Mouse (Mus musculus): ENCODE measurements around the gene Pcgf2. TPM values are rescaled to one million over a fixed set of nuclear protein-coding genes. Genes with fewer than 3 reads are reported as not detected.

Pcgf2 gene
- total RNA-seq, 1 experiment = 20.1 TPM

DNA sequence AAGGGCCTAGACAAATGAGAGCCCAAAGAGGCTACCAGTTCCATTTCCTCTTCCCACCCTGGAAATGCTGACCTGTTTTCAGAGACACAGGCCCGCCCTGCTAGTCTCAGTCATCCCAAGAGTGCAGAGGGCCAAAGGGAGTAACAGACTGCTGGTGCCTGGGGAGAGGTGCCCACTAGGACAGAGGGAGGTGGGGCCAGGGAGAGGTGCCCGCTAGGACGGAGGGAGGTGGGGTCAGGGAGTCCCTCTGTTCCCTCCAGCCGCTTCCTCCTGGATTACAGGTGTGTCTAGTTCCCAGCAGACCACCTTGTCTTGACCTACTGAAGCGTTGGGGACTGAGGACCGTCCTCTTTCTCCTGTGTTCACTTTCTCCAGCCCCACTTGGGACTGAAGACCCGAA lies 15.5 kb downstream of the Pcgf2 start:
- Histone ChIP-seq H3K9me3 (ENCODE audit: control insufficient read depth, insufficient read depth, low read depth, low read length) (no peaks in the 10 kb centered on the region), H3K27ac (ENCODE audit: insufficient read depth, low read depth, low read length, poor library complexity, severe bottlenecking) (peak overlapping the region; percentile 49; the same call in 1 of the 2 replicates), H3K4me3 (ENCODE audit: insufficient read depth in 1 of 2, low read depth in 1 of 2, low read length in 2 of 2, poor library complexity in 1 of 2, severe bottlenecking in 1 of 2) (no peak overlapping the region), H3K9ac (ENCODE audit: insufficient read depth, low read depth, low read length, poor library complexity, severe bottlenecking) (peak overlapping the region; percentile 11; the same call in 1 of the 2 replicates), H3K4me1 (ENCODE audit: control insufficient read depth in 2 of 2, insufficient read depth in 2 of 2, low read length in 2 of 2, poor library complexity in 1 of 2) (peaks cover 21 to 32% of the 10 kb centered on the region in 2 experiments), H3K36me3 (ENCODE audit: control insufficient read depth, insufficient read depth, low read length, poor library complexity, severe bottlenecking) (peaks cover 43% of the 10 kb centered on the region)
- no peak for DNase-seq (ENCODE audit: low read depth, low spot score)
- TF ChIP-seq MAFK (IDR thresholded peaks at IDR 0.05; ENCODE audit: insufficient read depth, low read depth, low read length) (no peak), HCFC1 (IDR thresholded peaks at IDR 0.05; ENCODE audit: borderline replicate concordance, insufficient read depth, low read length) (no peak), ZNF384 (IDR thresholded peaks at IDR 0.05; ENCODE audit: low read depth, low read length) (no peak), ZC3H11A (IDR thresholded peaks at IDR 0.05; ENCODE audit: borderline replicate concordance, low read depth, low read length) (no peak), CHD2 (IDR thresholded peaks at IDR 0.05; ENCODE audit: low read depth, low read length) (no peak)
- in situ Hi-C loops (cut with MboI; ENCODE audit: low sequenced_read_pairs in 2 of 2, unreplicated experiment in 2 of 2) = no loop called here

- TF ChIP-seq HCFC1 (IDR thresholded peaks at IDR 0.05; ENCODE audit: borderline replicate concordance, insufficient read depth, low read length) = no peak
- no peak for TF ChIP-seq ZC3H11A (IDR thresholded peaks at IDR 0.05; ENCODE audit: borderline replicate concordance, low read depth, low read length)
- no peak for TF ChIP-seq MAFK (IDR thresholded peaks at IDR 0.05; ENCODE audit: insufficient read depth, low read depth, low read length)
- no peak for TF ChIP-seq ZNF384 (IDR thresholded peaks at IDR 0.05; ENCODE audit: low read depth, low read length)
- no peak for TF ChIP-seq CHD2 (IDR thresholded peaks at IDR 0.05; ENCODE audit: low read depth, low read length)
- in situ Hi-C loops (cut with MboI; ENCODE audit: low sequenced_read_pairs in 2 of 2, unreplicated experiment in 2 of 2) = no loop called here
- DNase-seq (ENCODE audit: low read depth, low spot score) = no peak
- Histone ChIP-seq H3K9me3 (ENCODE audit: control insufficient read depth, insufficient read depth, low read depth, low read length) (no peaks in the 10 kb centered on the region), H3K4me3 (ENCODE audit: insufficient read depth in 1 of 2, low read depth in 1 of 2, low read length in 2 of 2, poor library complexity in 1 of 2, severe bottlenecking in 1 of 2) (no peak overlapping the region), H3K9ac (ENCODE audit: insufficient read depth, low read depth, low read length, poor library complexity, severe bottlenecking) (no peak overlapping the region), H3K4me1 (ENCODE audit: control insufficient read depth in 2 of 2, insufficient read depth in 2 of 2, low read length in 2 of 2, poor library complexity in 1 of 2) (peaks cover 21 to 32% of the 10 kb centered on the region in 2 experiments), H3K36me3 (ENCODE audit: control insufficient read depth, insufficient read depth, low read length, poor library complexity, severe bottlenecking) (peaks cover 45% of the 10 kb centered on the region), H3K27ac (ENCODE audit: insufficient read depth, low read depth, low read length, poor library complexity, severe bottlenecking) (no peak overlapping the region)
Observed at GRCm38 (mm10) chr11:97684063-97684680, 16.1 kb downstream of the Pcgf2 start.

GRCm38 (mm10) chr11:97682504-97683055 lies 17.7 kb downstream of the Pcgf2 start:
- Histone ChIP-seq H3K9me3 (ENCODE audit: control insufficient read depth, insufficient read depth, low read depth, low read length) (no peaks in the 10 kb centered on the region), H3K4me3 (ENCODE audit: insufficient read depth in 1 of 2, low read depth in 1 of 2, low read length in 2 of 2, poor library complexity in 1 of 2, severe bottlenecking in 1 of 2) (no peak overlapping the region), H3K27ac (ENCODE audit: insufficient read depth, low read depth, low read length, poor library complexity, severe bottlenecking) (no peak overlapping the region), H3K36me3 (ENCODE audit: control insufficient read depth, insufficient read depth, low read length, poor library complexity, severe bottlenecking) (peaks cover 52% of the 10 kb centered on the region), H3K4me1 (ENCODE audit: control insufficient read depth in 2 of 2, insufficient read depth in 2 of 2, low read length in 2 of 2, poor library complexity in 1 of 2) (peaks cover 24 to 34% of the 10 kb centered on the region in 2 experiments), H3K9ac (ENCODE audit: insufficient read depth, low read depth, low read length, poor library complexity, severe bottlenecking) (no peak overlapping the region)
- DNase-seq (ENCODE audit: low read depth, low spot score) = no peak
- TF ChIP-seq ZNF384 (IDR thresholded peaks at IDR 0.05; ENCODE audit: low read depth, low read length) = no peak
- no peak for TF ChIP-seq ZC3H11A (IDR thresholded peaks at IDR 0.05; ENCODE audit: borderline replicate concordance, low read depth, low read length)
- TF ChIP-seq HCFC1 (IDR thresholded peaks at IDR 0.05; ENCODE audit: borderline replicate concordance, insufficient read depth, low read length) = no peak
- no peak for TF ChIP-seq MAFK (IDR thresholded peaks at IDR 0.05; ENCODE audit: insufficient read depth, low read depth, low read length)
- no peak for TF ChIP-seq CHD2 (IDR thresholded peaks at IDR 0.05; ENCODE audit: low read depth, low read length)
- in situ Hi-C loops (cut with MboI; ENCODE audit: low sequenced_read_pairs in 2 of 2, unreplicated experiment in 2 of 2) = no loop called here

- H3K9me3 ChIP-seq (ENCODE audit: control insufficient read depth, insufficient read depth, low read depth, low read length) = no peaks in the 10 kb centered on the region
- in situ Hi-C loops (cut with MboI; ENCODE audit: low sequenced_read_pairs in 2 of 2, unreplicated experiment in 2 of 2) = no loop called here
- H3K4me3 ChIP-seq (ENCODE audit: insufficient read depth in 1 of 2, low read depth in 1 of 2, low read length in 2 of 2, poor library complexity in 1 of 2, severe bottlenecking in 1 of 2) = no peak overlapping the region
- TF ChIP-seq CHD2 (IDR thresholded peaks at IDR 0.05; ENCODE audit: low read depth, low read length) (no peak), ZC3H11A (IDR thresholded peaks at IDR 0.05; ENCODE audit: borderline replicate concordance, low read depth, low read length) (no peak), MAFK (IDR thresholded peaks at IDR 0.05; ENCODE audit: insufficient read depth, low read depth, low read length) (no peak), HCFC1 (IDR thresholded peaks at IDR 0.05; ENCODE audit: borderline replicate concordance, insufficient read depth, low read length) (no peak), ZNF384 (IDR thresholded peaks at IDR 0.05; ENCODE audit: low read depth, low read length) (no peak)
- peaks cover 15 to 38% of the 10 kb centered on the region in 2 experiments for H3K4me1 ChIP-seq (ENCODE audit: control insufficient read depth in 2 of 2, insufficient read depth in 2 of 2, low read length in 2 of 2, poor library complexity in 1 of 2)
- H3K36me3 ChIP-seq (ENCODE audit: control insufficient read depth, insufficient read depth, low read length, poor library complexity, severe bottlenecking) = peaks cover 70% of the 10 kb centered on the region
- no peak overlapping the region for H3K9ac ChIP-seq (ENCODE audit: insufficient read depth, low read depth, low read length, poor library complexity, severe bottlenecking)
- H3K27ac ChIP-seq (ENCODE audit: insufficient read depth, low read depth, low read length, poor library complexity, severe bottlenecking) = no peak overlapping the region
- DNase-seq (ENCODE audit: low read depth, low spot score) = no peak
Observed at GRCm38 (mm10) chr11:97680430-97680829, 19.9 kb downstream of the Pcgf2 start.
